Mouse (Mus musculus) right cerebral cortex, adult 18-20 months (tissue): ENCODE results near the gene Arl11.
"Not testable (repeated sequence)": the region's sequence is repeated elsewhere in the genome, so short reads cannot be mapped to it uniquely, and the experiment has no call there.

Experiments
- DNase-seq: peaks from one replicate; pipeline ENCODE4 v3.0.0; 2022; ENCODE audit warnings: mixed read lengths

The Arl11 gene

GRCm38 (mm10) chr14:61309593-61309992, at the start of gene Arl11:
Arl11 (plus strand) TSS chr14:61309753.
- no peak for DNase-seq

GRCm38 (mm10) chr14:61267908-61268475, 41.6 kb upstream of the Arl11 start:
- no peak for DNase-seq

- no peak for DNase-seq
These were observed 34.9 kb upstream of the Arl11 start for GRCm38 (mm10) chr14:61274414-61275198.

GRCm38 (mm10) chr14:61277285-61277684, 32.3 kb upstream of the Arl11 start:
- DNase-seq, result no peak

GRCm38 (mm10) chr14:61278676-61279300, 30.8 kb upstream of the Arl11 start:
- DNase-seq, result no peak

- no peak for DNase-seq
These were observed 20.8 kb upstream of the Arl11 start for GRCm38 (mm10) chr14:61288606-61289286.

- DNase-seq, result no peak
These were observed 18.9 kb upstream of the Arl11 start for GRCm38 (mm10) chr14:61290664-61291063.

- peak; percentile 44 for DNase-seq
These were observed 15.4 kb upstream of the Arl11 start for GRCm38 (mm10) chr14:61293884-61294737.

- DNase-seq, result peak; percentile 25
These were observed 14.8 kb upstream of the Arl11 start for GRCm38 (mm10) chr14:61294738-61295079.

- DNase-seq, result no peak
These were observed 9.7 kb upstream of the Arl11 start for GRCm38 (mm10) chr14:61299810-61300209.

GRCm38 (mm10) chr14:61301323-61301722, 8.2 kb upstream of the Arl11 start:
- DNase-seq, result no peak

GRCm38 (mm10) chr14:61302428-61302827, 7.1 kb upstream of the Arl11 start:
- no peak for DNase-seq

- no peak for DNase-seq
These were observed 5.5 kb upstream of the Arl11 start for GRCm38 (mm10) chr14:61303969-61304609.

GRCm38 (mm10) chr14:61310036-61310772, 651 bp downstream of the Arl11 start:
- no peak for DNase-seq

GRCm38 (mm10) chr14:61310963-61311362, 1.4 kb downstream of the Arl11 start:
- no peak for DNase-seq

GRCm38 (mm10) chr14:61316861-61317260, 7.3 kb downstream of the Arl11 start:
- peak; percentile 66 for DNase-seq

GRCm38 (mm10) chr14:61320765-61321164, 11.2 kb downstream of the Arl11 start:
- DNase-seq, result no peak

GRCm38 (mm10) chr14:61321200-61321599, 11.6 kb downstream of the Arl11 start:
- DNase-seq, result no peak

GRCm38 (mm10) chr14:61322740-61323139, 13.2 kb downstream of the Arl11 start:
- DNase-seq, result no peak

GRCm38 (mm10) chr14:61327007-61327406, 17.5 kb downstream of the Arl11 start:
- DNase-seq, result not testable (repeated sequence)
